Mouse (Mus musculus) cerebellum, adult 2 months (tissue): Measurements from ENCODE around the gene Nmrk2.

ENCODE experiments used
- CTCF ChIP-seq: fragments of 200-500 bp; IDR thresholded peaks from 2 replicates; pipeline ENCODE4 v1.5.1; 2011; ENCODE audit warnings: low read depth, mild to moderate bottlenecking, control low read depth, low read length, moderate library complexity, borderline replicate concordance; ENCODE audit not compliant: insufficient read depth
- POLR2A ChIP-seq: fragments of 200-500 bp; IDR thresholded peaks from 2 replicates; pipeline ENCODE4 v1.6.1; 2011; ENCODE audit warnings: low read length, control low read depth, borderline replicate concordance; ENCODE audit not compliant: insufficient read depth

- no peak for TF ChIP-seq CTCF
- TF ChIP-seq POLR2A, result no peak
Measured at GRCm38 (mm10) chr10:81162318-81162652, 39.6 kb downstream of the Nmrk2 start.
